Mouse (Mus musculus) liver, embryonic 11.5 days (tissue): ENCODE measurements around the gene Celsr1. TPM values are rescaled to one million over a fixed set of nuclear protein-coding genes. Genes with fewer than 3 reads are reported as not detected.

Experiments
- ATAC-seq: fragments of 200-750 bp; cut with Nextera tagmentation; replicated peaks from 2 replicates; pipeline ENCODE4 v1.8.0; 2017; ENCODE audit warnings: moderate number of reproducible peaks, mild to moderate bottlenecking, moderate TSS enrichment, moderate library complexity; ENCODE audit not compliant: low FRiP score
- DNase-seq: peaks from one replicate; pipeline ENCODE4 v3.0.0-alpha.2; 2017; ENCODE audit warnings: low spot score
- H3K27ac ChIP-seq: fragments of 300-500 bp; sonication (generic); 2 replicates; pipeline ENCODE4 v1.5.1; 2014; ENCODE audit warnings: mild to moderate bottlenecking, low read depth, low read length, control low read depth
- H3K27me3 ChIP-seq: fragments of 300-500 bp; sonication (generic); replicated peaks from 2 replicates; pipeline ENCODE4 v1.6.1; 2014; ENCODE audit warnings: low read length, mixed read lengths; ENCODE audit not compliant: control insufficient read depth, insufficient read depth
- H3K36me3 ChIP-seq: fragments of 300-500 bp; sonication (generic); 2 replicates; pipeline ENCODE4 v1.6.1; 2014; ENCODE audit warnings: mild to moderate bottlenecking, low read length, moderate library complexity, mixed read lengths; ENCODE audit not compliant: control insufficient read depth, insufficient read depth
- H3K4me1 ChIP-seq: fragments of 300-500 bp; sonication (generic); replicated peaks from 2 replicates; pipeline ENCODE4 v1.6.1; 2014; ENCODE audit warnings: low read length, mixed read lengths; ENCODE audit not compliant: control insufficient read depth, insufficient read depth
- H3K4me2 ChIP-seq: fragments of 300-500 bp; sonication (generic); 2 replicates; pipeline ENCODE4 v1.6.1; 2014; ENCODE audit warnings: mild to moderate bottlenecking, control low read depth, moderate library complexity
- H3K4me3 ChIP-seq: fragments of 300-500 bp; sonication (generic); 2 replicates; pipeline ENCODE4 v1.5.1; 2014; ENCODE audit warnings: low read depth, low read length, control low read depth
- H3K9ac ChIP-seq: fragments of 300-500 bp; sonication (generic); 2 replicates; pipeline ENCODE4 v1.6.1; 2014; ENCODE audit warnings: low read depth, low read length, control low read depth
- H3K9me3 ChIP-seq: fragments of 300-500 bp; sonication (generic); 2 replicates; pipeline ENCODE4 v1.6.1; 2016; ENCODE audit warnings: low read length, inconsistent platforms, mixed read lengths; ENCODE audit not compliant: control insufficient read depth
- WGBS: fragments of 180-500 bp; shearing (Covaris S2); extraction: QIAGEN DNeasy Blood & Tissue Kit; methylation state at CpG from one replicate; pipeline ENCODE4 v1.1.7; 2014; 5-methylcytosine and 5-hydroxymethylcytosine counted together
- polyA plus RNA-seq: library from polyadenylated mRNA; unstranded; fragments of >200 nt; fragmentation: Nextera tagmentation; extraction: Ambion mirVana; gene quantifications from 2 replicates; pipeline ENCODE4 v1.2.1, GENCODE M21; 2014

Gene Celsr1
- polyA plus RNA-seq, 1 experiment from 2014 or later: 1.4 TPM

- Histone ChIP-seq H3K27ac (no peak overlapping the region), H3K36me3 (peaks cover 2% of the 10 kb centered on the region; the same call in 1 of the 2 replicates), H3K4me3 (no peak overlapping the region), H3K27me3 (peaks cover 62% of the 10 kb centered on the region), H3K4me2 (no peak overlapping the region), H3K9me3 (peaks cover 3% of the 10 kb centered on the region), H3K9ac (no peak overlapping the region), H3K4me1 (peaks cover 11% of the 10 kb centered on the region)
- DNase-seq (no peak), ATAC-seq (no peak)
- 59% methylated on average over 3 of the region's 3 CpGs for WGBS
Measured at GRCm38 (mm10) chr15:86035913-86036312, 2.3 kb upstream of the Celsr1 start.

GRCm38 (mm10) chr15:86034781-86035360 lies 1.3 kb upstream of the Celsr1 start:
- Histone ChIP-seq H3K4me1 (peaks cover 11% of the 10 kb centered on the region), H3K36me3 (peaks cover 2% of the 10 kb centered on the region; the same call in 1 of the 2 replicates), H3K4me2 (peak overlapping the region; percentile 80), H3K9me3 (peaks cover 3% of the 10 kb centered on the region), H3K27me3 (peaks cover 71% of the 10 kb centered on the region), H3K27ac (no peak overlapping the region), H3K4me3 (peak overlapping the region; percentile 54; the same call in 1 of the 2 replicates), H3K9ac (no peak overlapping the region)
- DNase-seq (no peak), ATAC-seq (no peak)
- WGBS: 13% methylated on average over 12 of the region's 12 CpGs

DNA sequence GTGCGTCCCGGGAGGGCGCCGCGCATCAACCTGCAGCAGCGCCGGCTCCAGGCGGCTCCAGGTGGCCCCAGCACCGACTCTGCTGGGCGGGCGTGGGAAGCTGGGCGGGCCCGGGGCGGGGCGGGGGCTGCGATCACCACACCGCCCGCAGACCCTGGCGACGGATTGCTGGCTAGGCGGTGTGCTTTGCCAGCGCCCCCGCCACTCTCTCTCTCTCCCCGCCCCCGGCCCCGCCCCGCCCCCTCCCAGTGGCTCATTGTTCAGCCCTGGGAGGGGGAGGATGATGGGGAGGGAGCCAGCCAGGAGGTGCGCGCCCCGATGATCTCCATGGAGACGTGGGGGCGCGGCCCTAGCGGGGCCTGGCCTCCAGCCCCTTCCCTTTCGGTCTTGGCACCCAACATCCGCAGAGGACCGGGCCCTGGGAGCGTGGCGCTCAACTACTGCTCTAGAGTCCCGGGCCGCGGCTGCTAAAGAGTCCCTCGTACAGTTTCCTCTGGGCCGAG lies 495 bp upstream of the Celsr1 start:
- H3K4me2 ChIP-seq: peak overlapping the region; percentile 80
- peaks cover 11% of the 10 kb centered on the region for H3K4me1 ChIP-seq
- peak; percentile 74 for DNase-seq
- peaks cover 2% of the 10 kb centered on the region; the same call in 1 of the 2 replicates for H3K36me3 ChIP-seq
- WGBS: under 1% methylated on average over 40 of the region's 44 CpGs
- no peak overlapping the region for H3K27ac ChIP-seq
- peaks cover 3% of the 10 kb centered on the region for H3K9me3 ChIP-seq
- peaks cover 68% of the 10 kb centered on the region for H3K27me3 ChIP-seq
- no peak overlapping the region for H3K9ac ChIP-seq
- ATAC-seq: peak; percentile 59
- peak overlapping the region; percentile 54 for H3K4me3 ChIP-seq

DNA sequence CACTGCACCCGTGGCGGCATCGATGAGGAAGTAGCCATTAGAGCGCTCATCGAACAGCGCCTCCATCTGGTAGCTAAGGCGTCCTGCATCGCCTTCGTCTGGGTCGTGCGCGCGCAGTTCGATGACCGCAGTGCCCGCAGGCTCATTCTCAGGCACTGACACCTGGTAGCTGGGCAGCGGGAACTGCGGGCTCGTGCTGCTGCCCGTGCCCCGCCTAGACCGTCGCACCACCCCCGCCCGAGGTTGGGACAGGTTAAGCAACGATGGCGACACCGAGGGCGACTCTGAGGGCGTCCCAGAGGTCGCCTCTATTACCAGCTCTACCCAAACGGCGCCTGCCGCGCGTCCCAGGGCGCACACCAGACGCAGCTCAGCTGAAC lies 776 bp downstream of the Celsr1 start:
- H3K27me3 ChIP-seq: peaks cover 71% of the 10 kb centered on the region
- no peak overlapping the region for H3K9ac ChIP-seq
- DNase-seq (no peak), ATAC-seq (no peak)
- peaks cover 11% of the 10 kb centered on the region for H3K4me1 ChIP-seq
- peak overlapping the region; percentile 80 for H3K4me2 ChIP-seq
- peak overlapping the region; percentile 54 for H3K4me3 ChIP-seq
- H3K36me3 ChIP-seq: peaks cover 2% of the 10 kb centered on the region; the same call in 1 of the 2 replicates
- H3K9me3 ChIP-seq: peaks cover 3% of the 10 kb centered on the region
- no peak overlapping the region for H3K27ac ChIP-seq
- 3% methylated on average over 38 of the region's 38 CpGs for WGBS

DNA sequence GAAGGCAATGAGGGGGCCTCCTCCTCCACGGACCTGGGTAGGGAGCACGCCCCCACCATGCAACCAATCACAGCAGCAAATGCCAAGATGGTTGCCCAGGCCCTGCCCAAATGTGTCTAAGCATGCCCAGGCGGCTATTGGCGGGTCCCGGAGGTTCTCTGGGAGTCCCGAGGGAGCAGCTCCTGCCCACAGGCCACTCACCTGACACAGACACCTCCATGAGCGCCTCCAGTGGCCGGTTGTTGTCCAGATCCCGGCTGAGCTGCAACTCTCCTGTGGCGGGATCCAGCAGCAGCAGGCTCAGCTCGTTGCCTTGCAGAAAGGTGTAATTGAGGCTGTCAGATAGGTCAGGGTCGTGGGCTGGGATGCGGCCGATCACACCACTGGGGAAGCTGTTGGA lies 3.6 kb downstream of the Celsr1 start:
- Histone ChIP-seq H3K9me3 (peaks cover 3% of the 10 kb centered on the region), H3K27me3 (peaks cover 67% of the 10 kb centered on the region), H3K4me3 (no peak overlapping the region), H3K4me2 (no peak overlapping the region), H3K36me3 (peaks cover 2% of the 10 kb centered on the region; the same call in 1 of the 2 replicates), H3K9ac (no peak overlapping the region), H3K4me1 (peaks cover 11% of the 10 kb centered on the region), H3K27ac (no peak overlapping the region)
- 61% methylated on average over 14 of the region's 14 CpGs for WGBS
- ATAC-seq (no peak), DNase-seq (no peak)

DNA sequence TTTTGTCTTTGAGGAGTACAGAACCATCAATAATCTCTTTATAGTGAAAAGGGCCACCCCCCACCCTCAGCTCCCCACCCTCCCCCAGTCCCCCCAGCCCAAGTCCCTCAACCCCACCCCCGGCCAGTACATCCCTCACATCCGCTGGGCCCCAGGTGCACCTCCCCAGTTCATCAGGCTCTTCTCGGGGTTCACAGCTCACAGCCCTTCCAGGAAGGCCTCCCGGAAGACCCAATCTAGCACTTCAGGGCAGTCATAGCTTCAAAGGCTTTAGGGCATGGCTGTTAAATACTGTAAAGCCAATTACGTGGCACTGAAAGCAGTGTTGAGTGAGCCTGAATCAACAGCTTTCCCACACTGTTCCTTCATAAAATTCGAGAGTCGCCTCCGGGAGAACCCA lies 5.7 kb downstream of the Celsr1 start:
- Histone ChIP-seq H3K9ac (no peak overlapping the region), H3K36me3 (peaks cover 2% of the 10 kb centered on the region; the same call in 1 of the 2 replicates), H3K27ac (no peak overlapping the region), H3K4me1 (no peaks in the 10 kb centered on the region), H3K4me2 (no peak overlapping the region), H3K9me3 (peaks cover 3% of the 10 kb centered on the region), H3K4me3 (no peak overlapping the region), H3K27me3 (peaks cover 55% of the 10 kb centered on the region)
- no peak for DNase-seq
- 56% methylated on average over 8 of the region's 8 CpGs for WGBS
- no peak for ATAC-seq

- peaks cover 5% of the 10 kb centered on the region; the same call in 1 of the 2 replicates for H3K4me1 ChIP-seq
- peaks cover 17% of the 10 kb centered on the region for H3K27me3 ChIP-seq
- ATAC-seq (no peak), DNase-seq (no peak)
- H3K36me3 ChIP-seq: no peaks in the 10 kb centered on the region
- no peak overlapping the region for H3K4me3 ChIP-seq
- no peak overlapping the region for H3K9ac ChIP-seq
- H3K27ac ChIP-seq: no peak overlapping the region
- 45% methylated on average over 9 of the region's 9 CpGs for WGBS
- H3K4me2 ChIP-seq: no peak overlapping the region
- peaks cover 4% of the 10 kb centered on the region; the same call in 1 of the 2 replicates for H3K9me3 ChIP-seq
Measured at GRCm38 (mm10) chr15:86021971-86022370, 11.6 kb downstream of the Celsr1 start.

- DNase-seq (no peak), ATAC-seq (peak; percentile 56)
- 5% methylated on average over 9 of the region's 9 CpGs for WGBS
- Histone ChIP-seq H3K4me1 (peaks cover 8% of the 10 kb centered on the region), H3K4me2 (no peak overlapping the region), H3K4me3 (no peak overlapping the region), H3K36me3 (no peaks in the 10 kb centered on the region), H3K9me3 (peaks cover 4% of the 10 kb centered on the region; the same call in 1 of the 2 replicates), H3K27ac (no peak overlapping the region), H3K9ac (no peak overlapping the region), H3K27me3 (peaks cover 18% of the 10 kb centered on the region)
Measured at GRCm38 (mm10) chr15:86021301-86021700, 12.3 kb downstream of the Celsr1 start.

- peaks cover 16% of the 10 kb centered on the region for H3K27me3 ChIP-seq
- no peak overlapping the region for H3K4me2 ChIP-seq
- no peak overlapping the region for H3K9ac ChIP-seq
- no peak for ATAC-seq
- no peak for DNase-seq
- H3K27ac ChIP-seq: no peak overlapping the region
- 80% methylated on average over 8 of the region's 8 CpGs for WGBS
- no peaks in the 10 kb centered on the region for H3K36me3 ChIP-seq
- H3K9me3 ChIP-seq: peaks cover 4% of the 10 kb centered on the region; the same call in 1 of the 2 replicates
- H3K4me3 ChIP-seq: no peak overlapping the region
- H3K4me1 ChIP-seq: peaks cover 15% of the 10 kb centered on the region
Measured at GRCm38 (mm10) chr15:86020008-86020407, 13.6 kb downstream of the Celsr1 start.
